9 mouse cellular contexts compared by ENCODE assay signal in the genomic region with DNA sequence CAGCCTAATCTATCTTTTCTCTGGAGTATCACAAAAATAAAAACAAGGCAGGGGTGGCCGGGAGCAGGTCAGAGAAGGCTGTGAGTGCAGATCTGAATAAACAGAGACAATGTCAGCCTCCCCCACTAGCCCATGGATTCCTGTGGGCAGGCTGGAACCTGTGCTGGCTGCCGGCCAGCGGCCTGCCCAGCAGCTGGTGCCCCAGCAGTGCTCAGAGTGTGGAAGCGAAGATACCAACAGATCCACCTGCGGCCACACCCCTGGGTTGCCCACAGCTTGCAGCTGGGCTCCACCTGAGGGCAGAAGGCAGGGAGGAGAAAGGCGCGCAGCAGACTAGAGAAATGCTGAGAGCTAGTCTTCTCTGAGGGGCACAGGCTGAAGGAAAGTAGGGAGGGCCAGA. TPM values are rescaled to one million over a fixed set of nuclear protein-coding genes. Genes with fewer than 3 reads are reported as not detected.
DNase-seq lines count a peak whose midpoint lies in the region; ATAC-seq and TF ChIP-seq lines count a peak whose summit lies in the region.
"Had no signal": no experiment of that assay in that cellular context is flagged by ENCODE, and none has a peak within 500 bp of the region (broad histone marks: within the 10 kb centered on the region; RNA-seq: fewer than 3 reads in every experiment).

No protein-coding gene starts in this region.

- H3K9ac ChIP-seq in kidney, embryonic 14.5 days (ENCODE audit: low read depth, low read length), result no peak overlapping the region
- 0 out of 2 replicates have a peak overlapping the region, but pooled peaks have one; percentile 3 for H3K9ac ChIP-seq in embryonic facial prominence, embryonic 13.5 days
- H3K9ac ChIP-seq in stomach, postnatal 0 days (ENCODE audit: low read length), result no peak overlapping the region
- H3K9ac ChIP-seq: midbrain, embryonic 12.5 days had no signal

- intact Hi-C loops in heart, postnatal 14 days (cut with DNase I), result no loop called here

- H3K36me3 ChIP-seq in kidney, embryonic 14.5 days (ENCODE audit: control insufficient read depth, insufficient read depth, low read length), result no peaks in the 10 kb centered on the region
- no peaks in the 10 kb centered on the region for H3K36me3 ChIP-seq in embryonic facial prominence, embryonic 13.5 days
- H3K36me3 ChIP-seq in stomach, postnatal 0 days (ENCODE audit: control insufficient read depth, insufficient read depth, low read length), result no peaks in the 10 kb centered on the region
- H3K36me3 ChIP-seq: midbrain, embryonic 12.5 days had no signal

- H3K27ac ChIP-seq in kidney, embryonic 14.5 days (ENCODE audit: low read depth, low read length), result no peak overlapping the region
- peak overlapping the region; percentile 69 for H3K27ac ChIP-seq in embryonic facial prominence, embryonic 13.5 days
- peak overlapping the region; percentile 67 for H3K27ac ChIP-seq in stomach, postnatal 0 days (replicated peaks)
- H3K27ac ChIP-seq: midbrain, embryonic 12.5 days had no signal

- H3K4me2 ChIP-seq in kidney, embryonic 14.5 days (replicated peaks; ENCODE audit: low read depth, low read length), result no peak overlapping the region
- H3K4me2 ChIP-seq in embryonic facial prominence, embryonic 13.5 days, result 0 out of 2 replicates have a peak overlapping the region, but pooled peaks have one; percentile 0
- H3K4me2 ChIP-seq in stomach, postnatal 0 days (replicated peaks; ENCODE audit: low read depth), result no peak overlapping the region
- H3K4me2 ChIP-seq: midbrain, embryonic 12.5 days had no signal

- ATAC-seq in kidney, embryonic 14.5 days (ENCODE audit: low FRiP score, low TSS enrichment), result no peak
- no peak for ATAC-seq in embryonic facial prominence, embryonic 13.5 days (ENCODE audit: insufficient number of reproducible peaks, insufficient read depth, low FRiP score, low TSS enrichment, low read depth)
- ATAC-seq in stomach, postnatal 0 days (ENCODE audit: low FRiP score, low TSS enrichment), result peak; percentile 27

- DNase-seq in kidney, adult 11 months, result peak; percentile 65
- peak; percentile 73 for DNase-seq in kidney, postnatal 14 days
- peak; percentile 66 for DNase-seq in stomach, postnatal 0 days (ENCODE audit: low spot score)
- DNase-seq in adrenal gland, postnatal 36 days, result no peak
- no peak for DNase-seq in adrenal gland, postnatal 14 days
- no peak for DNase-seq in heart, postnatal 14 days

- H3K4me3 ChIP-seq in kidney, embryonic 14.5 days (ENCODE audit: low read length), result no peak overlapping the region
- H3K4me3 ChIP-seq in embryonic facial prominence, embryonic 13.5 days, result no peak overlapping the region
- H3K4me3 ChIP-seq in stomach, postnatal 0 days (ENCODE audit: low read depth, low read length), result no peak overlapping the region
- H3K4me3 ChIP-seq: midbrain, embryonic 12.5 days had no signal

- H3K4me1 ChIP-seq in kidney, embryonic 14.5 days (ENCODE audit: control insufficient read depth, insufficient read depth, low read length), result 0 out of 2 replicates have a peak, but pooled peaks cover 13% of the 10 kb centered on the region
- peaks cover 33% of the 10 kb centered on the region for H3K4me1 ChIP-seq in embryonic facial prominence, embryonic 13.5 days
- H3K4me1 ChIP-seq in stomach, postnatal 0 days (replicated peaks; ENCODE audit: control insufficient read depth, insufficient read depth), result peaks cover 16% of the 10 kb centered on the region

- WGBS in kidney, embryonic 14.5 days, result 60% methylated on average over 7 of the region's 7 CpGs
- WGBS in embryonic facial prominence, embryonic 13.5 days, result 62% methylated on average over 7 of the region's 7 CpGs
- WGBS in stomach, postnatal 0 days, result 45% methylated on average over 7 of the region's 7 CpGs

- no peak for TF ChIP-seq EP300 in stomach, postnatal 0 days (optimal IDR thresholded peaks at IDR 0.05)

- no peaks in the 10 kb centered on the region for H3K9me3 ChIP-seq in kidney, embryonic 14.5 days (ENCODE audit: control insufficient read depth, low read length)
- H3K9me3 ChIP-seq in embryonic facial prominence, embryonic 13.5 days, result no peaks in the 10 kb centered on the region
- no peaks in the 10 kb centered on the region for H3K9me3 ChIP-seq in stomach, postnatal 0 days (ENCODE audit: control insufficient read depth, low read length)
- H3K9me3 ChIP-seq: midbrain, embryonic 12.5 days had no signal

- TF ChIP-seq CTCF in stomach, postnatal 0 days (IDR thresholded peaks at IDR 0.05; ENCODE audit: low read depth), result no peak

- H3K27me3 ChIP-seq in kidney, embryonic 14.5 days (ENCODE audit: control insufficient read depth, insufficient read depth, low read length), result no peaks in the 10 kb centered on the region
- H3K27me3 ChIP-seq in embryonic facial prominence, embryonic 13.5 days, result no peaks in the 10 kb centered on the region
- H3K27me3 ChIP-seq in stomach, postnatal 0 days (ENCODE audit: control insufficient read depth, insufficient read depth, low read length), result no peaks in the 10 kb centered on the region
- H3K27me3 ChIP-seq: midbrain, embryonic 12.5 days had no signal

RNA-seq across cellular contexts. Expression of gene Sipa1l3, which starts 47.1 kb away (rescaled TPM):
- 9.5 and 17.4 TPM in 2 replicates for polyA plus RNA-seq in kidney, embryonic 14.5 days (2014; fragmentation: Nextera tagmentation; extraction: Ambion mirVana)
- polyA plus RNA-seq in embryonic facial prominence, embryonic 13.5 days (2015; fragmentation: Nextera tagmentation; extraction: Ambion mirVana), result 21.5 and 23.9 TPM in 2 replicates
- polyA plus RNA-seq in stomach, postnatal 0 days (2015; fragmentation: Nextera tagmentation; extraction: Ambion mirVana), result 9.7 TPM in 2 replicates
- 10 to 100 TPM; 29.5 to 30.7 TPM for total RNA-seq in adrenal gland, postnatal 36 days (2021)
- 29.2 and 30.5 TPM in 2 replicates for total RNA-seq in adrenal gland, postnatal 14 days (2021)
- 10 to 100 TPM; 15.7 to 15.9 TPM for total RNA-seq in heart, postnatal 14 days (2021)

Comparison
In these comparisons a context has a peak if more than half of its experiments do, and no peak if none do; other contexts are left out.
1. DNase-seq: peak in kidney, adult 11 months (single experiment), kidney, postnatal 14 days (single experiment) and stomach, postnatal 0 days (single experiment); none in adrenal gland, postnatal 36 days (0 of 2), adrenal gland, postnatal 14 days (single experiment) and heart, postnatal 14 days (0 of 2).